Mouse (Mus musculus) kidney, adult 2 months (tissue): ENCODE measurements around the gene Fzd2. TPM values are rescaled to one million over a fixed set of nuclear protein-coding genes. Genes with fewer than 3 reads are reported as not detected.

Source experiments
- DNase-seq: peaks from one replicate; pipeline ENCODE4 v3.0.0; 2021
- H3K27ac ChIP-seq: fragments of 200-500 bp; 2 replicates; pipeline ENCODE4 v1.5.1; 2012; ENCODE audit warnings: low read depth, low read length, control low read depth, inconsistent platforms; ENCODE audit not compliant: insufficient read depth
- H3K27me3 ChIP-seq: fragments of 200-500 bp; replicated peaks from 2 replicates; pipeline ENCODE4 v1.6.1; 2012; ENCODE audit warnings: mild to moderate bottlenecking, moderate library complexity, low read length, inconsistent platforms; ENCODE audit not compliant: control insufficient read depth, insufficient read depth
- H3K36me3 ChIP-seq: fragments of 200-500 bp; 2 replicates; pipeline ENCODE4 v1.6.1; 2012; ENCODE audit warnings: mild to moderate bottlenecking, moderate library complexity, low read length, inconsistent platforms; ENCODE audit not compliant: control insufficient read depth, insufficient read depth
- H3K4me1 ChIP-seq: fragments of 200-500 bp; 2 replicates; pipeline ENCODE4 v1.6.1; 2011; ENCODE audit warnings: low read length; ENCODE audit not compliant: control insufficient read depth, insufficient read depth
- H3K4me3 ChIP-seq: fragments of 200-500 bp; 2 replicates; pipeline ENCODE4 v1.5.1; 2011; ENCODE audit warnings: mild to moderate bottlenecking, low read depth, low read length, control low read depth; ENCODE audit not compliant: insufficient read depth
- CTCF ChIP-seq: fragments of 200-500 bp; conservative IDR thresholded peaks from 2 replicates; pipeline ENCODE4 v1.5.1; 2011; ENCODE audit warnings: low read depth, mild to moderate bottlenecking, control low read depth, low read length, moderate library complexity, mixed read lengths; ENCODE audit not compliant: insufficient read depth, insufficient read length
- POLR2A ChIP-seq: fragments of 200-500 bp; IDR thresholded peaks from one replicate; pipeline ENCODE4 v1.6.1; 2011; ENCODE audit warnings: low read depth, low read length, control low read depth
- WGBS: fragments of 180-500 bp; shearing (Covaris S2); methylation state at CpG from one replicate; pipeline ENCODE4 v1.1.7; 2018; 5-methylcytosine and 5-hydroxymethylcytosine counted together
- polyA plus RNA-seq: library from polyadenylated mRNA; depleted of rRNA; stranded (reverse); fragments of >200 nt; gene quantifications from 2 replicates; pipeline ENCODE4 v1.2.3, GENCODE M21; 2012

Gene Fzd2
- polyA plus RNA-seq, 1 experiment = 8.5 TPM

DNA sequence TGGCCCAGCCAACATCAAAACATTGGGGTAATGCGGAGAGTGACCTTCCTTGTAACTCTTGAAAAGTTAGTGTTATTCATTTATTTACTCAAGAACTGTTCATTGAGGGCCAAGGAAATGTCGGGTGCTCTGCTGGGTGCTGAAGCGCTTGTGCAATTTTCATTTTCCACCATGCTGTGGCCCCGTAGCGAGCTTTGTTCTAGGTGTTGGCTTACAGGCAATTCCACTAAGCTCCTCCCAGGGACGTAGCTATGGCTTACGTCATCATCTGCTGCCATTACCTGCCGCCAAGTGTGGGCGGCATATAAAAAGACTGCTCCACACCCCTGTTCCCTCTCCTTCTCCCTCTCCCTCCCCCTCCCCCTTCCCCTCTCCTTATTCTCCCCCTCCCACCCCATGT lies 29.2 kb downstream of the Fzd2 start:
- H3K4me1 ChIP-seq = no peaks in the 10 kb centered on the region
- H3K4me3 ChIP-seq = peak overlapping the region; percentile 16; the same call in 1 of the 2 replicates
- no peak for TF ChIP-seq POLR2A
- TF ChIP-seq CTCF = no peak
- no peak for DNase-seq
- H3K27me3 ChIP-seq = no peaks in the 10 kb centered on the region
- H3K36me3 ChIP-seq = no peaks in the 10 kb centered on the region
- 6% methylated on average over 9 of the region's 9 CpGs for WGBS
- H3K27ac ChIP-seq = no peak overlapping the region

DNA sequence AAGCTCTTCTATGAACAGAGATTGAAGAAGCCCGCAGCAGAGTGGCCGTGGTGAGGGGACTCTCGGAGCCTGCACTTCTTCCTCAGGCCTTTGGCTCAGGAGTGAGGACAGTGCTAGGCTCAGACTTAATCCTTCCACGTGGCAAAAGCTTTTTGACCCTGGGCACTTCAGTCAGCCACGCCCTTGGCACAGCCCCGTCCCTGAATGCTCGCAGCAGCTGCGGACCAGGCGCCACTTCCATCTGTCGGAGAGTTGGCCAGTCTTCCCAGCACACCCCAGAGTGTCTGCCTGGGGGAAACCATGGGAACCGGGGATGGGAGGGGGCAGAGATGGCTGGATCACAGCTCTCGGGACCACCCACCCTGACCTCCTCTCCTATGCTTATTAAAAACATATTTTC lies 32.7 kb downstream of the Fzd2 start:
- H3K27ac ChIP-seq = no peak overlapping the region
- 70% methylated on average over 12 of the region's 12 CpGs for WGBS
- H3K4me3 ChIP-seq = no peak overlapping the region
- TF ChIP-seq POLR2A (no peak), CTCF (no peak)
- no peaks in the 10 kb centered on the region for H3K36me3 ChIP-seq
- no peaks in the 10 kb centered on the region for H3K4me1 ChIP-seq
- H3K27me3 ChIP-seq = no peaks in the 10 kb centered on the region
- DNase-seq = no peak

- TF ChIP-seq POLR2A (no peak), CTCF (no peak)
- Histone ChIP-seq H3K27ac (no peak overlapping the region), H3K27me3 (no peaks in the 10 kb centered on the region), H3K4me3 (no peak overlapping the region), H3K36me3 (no peaks in the 10 kb centered on the region), H3K4me1 (no peaks in the 10 kb centered on the region)
- WGBS = 58% methylated on average over 10 of the region's 10 CpGs
- peak; percentile 41 for DNase-seq
Measured at GRCm38 (mm10) chr11:102643891-102644382, 39.7 kb downstream of the Fzd2 start.

GRCm38 (mm10) chr11:102646226-102646625 lies 42.0 kb downstream of the Fzd2 start:
- Histone ChIP-seq H3K27ac (no peak overlapping the region), H3K36me3 (no peaks in the 10 kb centered on the region), H3K4me1 (no peaks in the 10 kb centered on the region), H3K27me3 (no peaks in the 10 kb centered on the region), H3K4me3 (no peak overlapping the region)
- no peak for DNase-seq
- no peak for TF ChIP-seq CTCF
- TF ChIP-seq POLR2A = no peak
- WGBS = 86% methylated on average over 13 of the region's 13 CpGs

DNA sequence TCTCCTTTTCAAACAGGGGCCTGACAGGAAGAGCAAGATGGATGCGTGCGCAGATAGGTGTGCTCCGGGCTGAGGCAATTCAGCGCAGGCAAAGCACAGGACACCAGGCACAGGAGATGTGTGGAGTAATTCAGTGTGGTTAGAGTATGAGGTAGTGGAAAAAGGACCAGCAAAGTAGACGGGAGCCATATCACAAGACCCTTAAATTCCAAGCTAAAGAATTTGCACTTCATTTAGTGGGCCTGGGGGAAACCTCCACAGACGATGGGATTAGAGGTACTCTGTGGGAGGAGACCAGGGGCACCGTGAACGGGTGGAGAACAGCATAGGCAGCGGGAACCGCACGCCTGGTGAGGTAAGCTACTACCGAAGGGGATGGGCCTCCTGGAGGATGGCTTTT lies 43.7 kb downstream of the Fzd2 start:
- no peak overlapping the region for H3K27ac ChIP-seq
- no peaks in the 10 kb centered on the region for H3K4me1 ChIP-seq
- no peak overlapping the region for H3K4me3 ChIP-seq
- 77% methylated on average over 12 of the region's 12 CpGs for WGBS
- TF ChIP-seq POLR2A (no peak), CTCF (no peak)
- DNase-seq = no peak
- no peaks in the 10 kb centered on the region for H3K27me3 ChIP-seq
- H3K36me3 ChIP-seq = no peaks in the 10 kb centered on the region

GRCm38 (mm10) chr11:102651381-102651780 lies 47.2 kb downstream of the Fzd2 start:
- no peaks in the 10 kb centered on the region for H3K4me1 ChIP-seq
- no peaks in the 10 kb centered on the region for H3K27me3 ChIP-seq
- no peaks in the 10 kb centered on the region for H3K36me3 ChIP-seq
- H3K27ac ChIP-seq = no peak overlapping the region
- peak; percentile 58 for DNase-seq
- H3K4me3 ChIP-seq = no peak overlapping the region
- TF ChIP-seq CTCF (peak; percentile 86), POLR2A (no peak)
- WGBS = 3% methylated on average over 9 of the region's 9 CpGs

DNA sequence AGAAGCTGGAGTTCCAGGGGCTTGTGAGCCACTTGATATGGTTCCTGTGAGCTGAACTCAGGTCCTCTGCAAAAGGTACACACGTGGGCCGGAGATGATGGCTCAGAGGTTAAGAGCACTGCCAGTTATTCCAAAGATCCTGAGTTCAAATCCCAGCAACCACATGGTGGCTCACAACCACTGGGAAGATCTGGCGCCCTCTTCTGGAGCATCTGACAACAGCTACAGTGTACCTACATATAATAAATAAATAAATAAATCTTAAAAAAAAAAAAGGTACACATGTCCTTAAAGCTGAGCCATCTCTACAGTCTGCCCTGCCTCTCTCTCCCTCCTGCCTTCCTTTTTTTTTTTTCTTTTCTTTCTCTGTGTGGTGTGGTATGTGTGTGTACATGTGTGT lies 48.6 kb downstream of the Fzd2 start:
- WGBS = 72% methylated on average over 3 of the region's 3 CpGs

More for the DNA sequence above, 48.6 kb downstream of the Fzd2 start:
- no peaks in the 10 kb centered on the region for H3K36me3 ChIP-seq
- H3K4me3 ChIP-seq = no peak overlapping the region
- DNase-seq = no peak
- H3K4me1 ChIP-seq = no peaks in the 10 kb centered on the region
- TF ChIP-seq CTCF = 0 out of 2 replicates have a peak, but pooled peaks have one; percentile 24
- TF ChIP-seq POLR2A = no peak
- H3K27ac ChIP-seq = no peak overlapping the region
- no peaks in the 10 kb centered on the region for H3K27me3 ChIP-seq
